Mouse (Mus musculus): ENCODE measurements around the gene Mapkap1.

DNA sequence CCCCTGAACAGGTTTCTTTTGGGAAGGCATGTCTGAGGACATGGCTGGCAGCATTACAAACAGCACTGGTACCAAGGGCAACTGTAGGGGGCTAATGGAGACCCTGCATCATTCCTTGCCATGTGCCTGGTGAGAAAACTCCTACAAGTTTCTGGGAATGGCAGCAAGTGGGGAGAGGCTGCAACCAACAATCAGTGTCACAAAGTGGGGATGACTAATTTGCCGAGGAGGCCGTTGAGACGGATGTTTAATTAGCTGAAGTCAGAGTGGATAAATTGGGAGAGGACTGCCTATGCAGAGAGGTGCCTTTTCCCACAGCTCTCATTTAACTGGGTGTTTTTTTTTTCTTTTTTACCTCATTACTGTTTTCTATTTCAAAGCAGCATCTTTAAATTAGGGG lies 137.4 kb downstream of the Mapkap1 start:
- TF ChIP-seq CTCF (IDR thresholded peaks at IDR 0.05; ENCODE audit: low read depth) (no peak), EP300 (optimal IDR thresholded peaks at IDR 0.05) (no peak)

All from stomach, postnatal 0 days (tissue).